Mouse (Mus musculus): Measurements from ENCODE around the gene Cfl2.
"Not testable (repeated sequence)": the region's sequence is repeated elsewhere in the genome, so short reads cannot be mapped to it uniquely, and the experiment has no call there.

Gene Cfl2

DNA sequence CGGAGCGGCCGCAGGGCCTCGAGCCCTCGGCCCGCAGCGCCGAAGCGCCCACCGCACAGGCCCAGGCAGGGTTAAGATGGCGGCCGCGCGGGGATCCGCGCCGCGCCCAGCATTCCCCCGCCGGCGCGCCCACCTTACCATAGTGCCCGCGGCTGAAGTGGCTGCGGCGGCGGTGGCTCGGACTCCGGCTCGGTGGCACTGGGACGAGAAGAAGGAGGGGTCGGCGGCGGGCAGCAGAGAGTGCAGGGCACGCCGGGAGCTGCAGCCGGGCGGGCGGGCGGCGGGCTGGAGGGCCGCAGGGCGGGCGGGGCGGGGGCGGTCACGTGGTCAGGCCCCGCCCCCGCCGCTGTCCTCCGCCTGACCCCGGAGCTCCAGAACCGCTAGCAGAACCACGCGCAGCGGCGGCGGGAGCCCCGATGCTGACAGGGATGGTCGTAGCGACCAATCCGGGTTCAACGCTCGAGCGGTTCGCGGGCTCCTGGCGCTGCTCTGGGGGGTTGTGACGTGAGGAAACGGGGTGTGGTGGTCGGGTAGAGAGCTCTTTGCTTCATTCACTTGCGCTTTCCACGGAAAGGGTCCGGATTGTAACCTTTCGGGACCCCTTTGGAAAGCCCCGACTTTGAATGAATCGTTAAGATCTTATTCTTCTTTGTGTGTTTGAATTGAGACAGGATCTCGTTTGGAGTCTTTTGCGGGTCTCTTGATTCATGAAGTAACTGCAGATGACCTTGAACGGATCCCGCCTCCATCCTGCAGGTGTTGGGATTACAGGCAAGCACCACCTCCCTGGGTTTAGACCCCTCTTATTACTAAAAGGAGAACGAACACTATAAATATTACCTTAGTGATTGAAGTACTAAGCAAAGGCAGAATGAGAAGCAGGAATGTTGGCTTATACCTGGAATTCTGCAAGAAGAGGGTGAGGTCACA is at the start of gene Cfl2:
TSS of gene Cfl2 (minus strand) at position 272 of the 930 bp plus-strand sequence.
- peak; percentile 81 for DNase-seq

DNA sequence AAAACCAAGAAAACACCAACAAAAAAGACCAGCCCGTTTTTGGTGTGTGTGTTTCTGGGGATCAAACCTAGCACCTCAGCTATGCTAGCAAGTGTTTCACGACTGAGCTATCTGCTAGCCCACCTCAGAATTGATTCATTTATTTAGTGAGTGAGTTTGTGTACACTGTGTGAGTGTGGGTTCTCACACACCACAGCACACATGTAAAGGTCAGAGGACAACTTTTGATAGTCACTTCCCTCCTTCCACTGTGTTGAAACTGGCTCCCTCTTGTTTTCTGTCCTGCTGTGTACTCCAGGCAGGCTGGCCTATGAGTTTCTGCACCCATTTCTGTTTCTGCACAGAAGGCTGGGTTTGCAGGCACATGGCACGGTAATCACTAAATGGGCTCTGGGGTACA is 47.7 kb upstream of the Cfl2 start:
- no peak for DNase-seq

DNA sequence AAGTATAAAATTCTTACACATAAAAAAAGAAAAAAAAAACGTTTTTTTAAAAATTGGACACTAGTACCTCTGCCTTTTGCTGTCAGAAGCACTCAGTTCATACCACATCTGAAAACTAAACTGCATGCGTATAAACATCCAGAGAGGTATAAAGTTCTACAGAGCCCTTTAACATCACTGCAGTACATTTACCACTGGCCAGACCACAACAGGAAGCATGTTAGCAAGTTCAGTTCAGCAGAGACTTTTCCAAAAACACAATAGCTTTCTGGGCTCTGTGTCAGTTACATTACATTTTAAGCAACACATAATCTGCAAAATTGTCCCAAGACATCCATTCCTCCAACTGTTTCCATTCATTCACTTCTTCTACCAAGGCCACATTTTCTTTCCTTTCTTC is 29.9 kb upstream of the Cfl2 start:
- DNase-seq, result not testable (repeated sequence)

DNA sequence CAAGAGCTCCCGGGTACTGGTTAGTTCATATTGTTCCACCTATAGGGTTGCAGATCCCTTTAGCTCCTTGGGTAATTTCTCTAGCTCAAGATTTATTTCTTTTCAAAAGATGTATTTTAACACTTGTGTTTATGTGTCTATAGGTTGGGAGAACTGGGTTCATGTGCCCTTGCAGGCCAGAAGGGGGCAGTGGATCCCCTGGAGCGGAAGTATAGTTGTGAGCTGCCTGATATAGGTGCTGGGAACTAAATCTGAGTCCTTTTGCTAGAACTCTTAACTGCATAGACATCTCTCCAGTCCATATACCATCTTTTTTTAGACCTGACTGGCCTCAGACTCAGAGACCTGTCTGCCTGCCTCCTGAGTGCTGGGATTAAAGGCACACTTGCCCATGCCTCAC is 27.7 kb upstream of the Cfl2 start:
- DNase-seq, result no peak

DNA sequence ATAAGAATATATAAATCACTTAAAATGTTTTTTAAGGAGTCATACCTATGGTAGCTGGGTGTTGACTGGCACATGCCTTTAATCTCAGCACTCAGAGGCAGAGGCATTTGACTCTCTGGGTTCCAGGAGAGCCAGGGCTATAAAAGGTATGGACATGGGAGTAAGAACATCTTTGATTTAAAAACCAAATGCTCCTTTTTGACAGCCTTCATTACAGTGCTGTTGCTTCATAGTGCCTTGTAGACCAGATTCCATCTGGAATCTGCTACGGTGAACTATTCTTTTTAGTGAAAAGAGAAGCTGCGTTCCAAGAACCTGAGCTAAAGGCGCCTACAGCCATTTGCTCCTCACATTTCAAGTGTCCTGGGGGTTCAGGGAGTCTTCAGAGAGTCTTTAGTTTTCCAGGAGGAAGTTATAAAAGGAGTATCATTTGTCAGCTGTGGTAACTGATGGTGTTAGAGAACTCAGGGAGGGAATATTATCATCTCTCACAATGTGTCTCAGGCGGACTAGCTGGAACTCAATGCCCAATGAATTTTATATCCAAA is 25.0 kb upstream of the Cfl2 start:
- DNase-seq, result no peak

DNA sequence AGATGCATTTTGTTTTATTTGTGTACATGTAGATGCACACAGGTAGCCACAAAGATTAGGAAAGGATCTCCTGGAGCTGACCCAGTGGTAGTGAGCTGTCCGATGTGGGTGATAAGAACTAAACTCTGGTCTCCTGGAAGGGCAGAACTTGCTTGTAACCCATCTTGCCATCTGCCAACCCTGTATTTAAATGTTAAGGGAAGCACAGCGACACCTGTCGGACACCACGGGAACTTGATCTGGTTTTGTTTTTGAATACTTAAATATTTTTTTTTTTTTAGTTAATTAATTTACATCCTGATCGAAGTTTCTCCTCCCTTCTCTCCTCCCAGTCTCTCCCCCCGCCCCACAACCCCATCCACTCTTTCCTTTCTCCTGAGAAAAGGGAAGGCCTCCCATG is 17.0 kb upstream of the Cfl2 start:
- peak; percentile 76 for DNase-seq

DNA sequence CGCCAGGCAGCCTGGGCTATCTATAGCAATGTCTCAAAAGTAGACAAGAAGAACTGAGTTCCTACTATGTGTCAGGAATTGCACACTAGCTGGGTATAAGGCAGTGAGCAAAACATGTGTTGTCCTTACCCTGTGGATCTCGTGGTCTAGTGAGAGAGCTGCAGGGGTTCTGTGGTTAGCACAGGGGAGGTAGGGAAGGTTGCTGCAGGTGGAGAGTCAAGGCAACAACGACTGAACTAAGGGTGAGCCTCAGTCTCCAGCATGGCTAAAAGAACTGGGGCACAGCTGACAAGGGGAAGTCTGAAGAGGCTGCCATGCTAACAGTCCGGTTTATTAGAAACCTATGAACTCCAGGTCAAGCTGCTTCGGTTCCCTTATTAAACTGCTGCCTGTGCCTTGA is 16.5 kb upstream of the Cfl2 start:
- no peak for DNase-seq

DNA sequence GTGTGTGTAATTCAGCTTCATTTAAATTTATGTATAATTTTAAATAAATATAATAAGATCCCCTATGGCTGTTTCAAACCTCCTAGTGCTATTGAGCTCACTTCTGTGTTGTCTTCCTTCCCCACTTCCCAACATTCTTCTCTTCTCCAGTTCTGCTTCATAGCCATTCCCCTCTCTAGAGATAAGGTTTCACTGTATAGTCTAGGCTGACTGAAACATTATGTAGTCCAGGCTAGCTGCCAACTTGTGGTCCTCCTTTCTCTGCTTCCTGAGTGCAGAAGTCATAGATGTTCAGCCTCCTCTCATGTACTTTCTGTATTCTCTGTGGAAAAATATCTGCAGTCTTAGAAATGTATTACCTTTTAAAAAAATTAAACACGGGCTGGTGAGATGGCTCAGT is 15.2 kb upstream of the Cfl2 start:
- DNase-seq, result no peak

DNA sequence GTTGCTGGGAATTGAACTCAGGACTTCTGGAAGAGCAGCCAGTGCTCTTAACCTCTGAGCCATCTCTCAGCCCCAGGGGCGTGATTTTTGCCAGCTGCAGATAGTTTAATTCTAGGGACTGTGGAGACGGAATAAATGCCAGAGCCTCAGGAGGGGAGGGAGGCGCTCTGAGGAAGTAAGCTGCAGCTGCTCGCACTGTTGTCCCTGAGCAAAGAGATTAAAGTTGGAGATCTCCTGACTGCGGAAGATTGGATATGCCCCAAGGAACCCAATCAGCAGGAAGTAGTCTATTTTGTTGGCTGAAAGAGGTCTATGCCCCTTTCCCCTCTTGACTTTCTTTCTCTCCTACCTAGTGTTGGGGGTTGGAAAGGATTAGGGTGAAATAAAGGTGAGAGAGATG is 14.2 kb upstream of the Cfl2 start:
- DNase-seq, result no peak

DNA sequence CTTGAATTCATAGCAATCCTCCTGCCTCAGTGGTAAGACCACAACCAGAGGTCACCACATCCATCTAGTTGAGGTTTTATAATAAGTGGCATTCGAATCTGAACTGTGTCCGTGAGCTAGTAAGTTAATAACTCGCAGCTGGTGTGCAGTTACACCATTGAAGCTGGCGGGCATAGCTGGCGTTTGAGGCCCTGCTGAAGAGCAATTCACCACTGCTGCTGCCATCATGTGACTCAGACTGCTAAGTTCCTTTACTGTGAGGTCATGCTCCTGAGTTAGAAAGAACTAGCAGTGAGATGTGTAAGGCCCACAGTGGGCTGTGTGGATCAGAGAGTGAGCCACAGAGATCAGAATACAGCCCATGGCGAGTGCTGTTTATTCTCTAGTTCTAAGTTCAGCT is 12.0 kb upstream of the Cfl2 start:
- DNase-seq, result peak; percentile 14

DNA sequence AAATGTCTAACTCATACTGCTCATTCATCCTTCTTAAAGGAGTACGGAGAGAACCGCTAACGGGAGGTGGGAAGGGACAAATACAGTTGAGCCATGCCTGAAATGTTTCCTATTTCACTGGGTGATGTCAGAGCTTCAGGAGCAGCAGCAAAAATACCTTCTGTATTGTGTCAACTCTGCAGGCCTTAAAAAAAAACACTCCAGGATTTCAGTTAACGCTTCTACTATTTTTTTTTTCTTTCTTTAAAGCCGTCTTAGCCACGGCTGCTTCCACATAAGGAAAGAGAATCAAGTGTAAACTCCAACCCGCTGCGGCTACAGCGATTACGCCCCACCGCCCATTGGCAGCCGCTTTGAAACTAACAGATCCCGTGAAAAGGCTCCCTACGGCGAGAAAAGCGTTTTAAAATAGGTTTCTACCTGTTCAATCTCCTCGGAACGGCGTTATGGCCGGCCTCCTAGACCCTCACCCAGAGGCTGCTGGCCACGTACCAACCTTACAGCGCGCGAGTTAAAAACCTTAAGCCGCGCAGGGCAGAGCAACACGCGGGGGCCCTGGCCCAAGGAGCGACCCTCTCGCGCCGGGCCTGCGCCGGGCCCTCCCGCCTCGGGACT is 579 bp downstream of the Cfl2 start:
- peak; percentile 59 for DNase-seq

DNA sequence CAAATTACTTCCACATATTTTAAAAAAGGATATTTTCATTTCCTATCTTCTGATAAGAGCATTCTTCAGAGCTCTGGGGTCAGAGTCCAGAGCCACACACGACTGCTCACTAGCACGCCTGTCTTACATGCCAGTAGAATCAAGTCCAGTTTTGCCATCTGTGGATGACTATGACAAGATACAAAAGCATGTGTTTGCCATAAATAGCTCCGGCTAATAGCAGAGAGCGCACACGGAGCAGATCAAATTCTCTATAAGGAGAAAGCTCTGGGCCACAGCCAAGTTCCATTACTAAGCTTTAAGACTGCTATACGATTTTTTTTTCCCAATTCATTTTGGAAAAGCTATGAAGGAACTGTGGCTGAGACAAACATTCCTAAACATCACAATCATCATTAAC is 3.1 kb downstream of the Cfl2 start:
- DNase-seq, result no peak

DNA sequence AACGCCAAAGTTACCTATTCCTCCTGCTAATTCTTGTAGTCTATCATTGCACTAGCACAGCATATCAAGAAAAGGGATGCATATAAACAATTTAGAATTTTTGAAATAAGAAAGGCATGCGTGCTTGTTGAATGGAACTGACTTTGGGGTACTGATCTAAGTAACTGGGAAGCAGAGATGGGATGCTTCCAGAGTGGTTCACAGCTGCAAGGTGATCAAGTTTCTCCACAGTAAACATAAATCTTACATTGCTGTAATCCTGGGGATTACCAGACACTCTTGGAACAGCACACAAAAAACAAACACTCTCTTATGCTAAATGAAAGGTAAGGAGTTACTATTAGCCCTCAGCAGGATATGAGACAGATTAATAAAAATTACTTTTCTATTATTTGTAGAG is 12.1 kb downstream of the Cfl2 start:
- no peak for DNase-seq

DNA sequence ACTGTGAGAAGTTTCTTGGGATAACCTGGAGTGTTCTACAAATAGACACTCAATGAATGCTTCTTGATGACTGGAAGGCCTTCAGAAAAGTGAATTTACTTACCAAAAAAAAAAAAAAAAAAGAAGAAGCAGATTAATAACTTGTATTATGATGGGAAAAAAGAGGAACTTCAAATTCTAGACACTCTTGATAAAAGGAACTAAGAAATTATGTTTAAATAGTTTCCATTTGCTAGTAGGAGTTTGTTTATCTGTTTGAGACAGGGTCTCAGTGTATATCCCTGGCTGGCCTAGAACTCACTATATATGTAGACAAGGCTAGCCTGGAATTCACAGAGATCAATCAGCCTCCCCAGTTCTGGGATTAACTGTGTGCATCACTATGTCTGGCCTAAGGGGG is 18.3 kb downstream of the Cfl2 start:
- DNase-seq, result no peak

DNA sequence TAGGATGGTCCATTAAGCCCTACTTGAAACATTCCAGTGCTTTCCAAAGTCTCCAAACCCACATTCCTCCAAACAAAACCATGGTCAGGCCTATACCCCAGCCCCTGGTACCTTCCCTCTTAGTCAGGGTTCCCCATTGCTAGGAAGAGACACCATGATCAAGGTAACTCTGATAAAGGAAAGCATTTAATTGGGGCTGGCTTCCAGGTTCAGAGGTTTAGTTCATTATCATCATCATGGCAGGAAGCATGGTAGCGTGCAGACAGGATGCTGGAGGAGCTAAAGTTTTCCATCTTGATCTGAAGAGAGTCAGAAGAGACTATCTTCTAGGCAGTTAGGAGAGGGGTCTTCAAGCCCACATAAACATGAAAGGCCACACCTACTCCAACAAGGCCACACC is 21.1 kb downstream of the Cfl2 start:
- no peak for DNase-seq

DNA sequence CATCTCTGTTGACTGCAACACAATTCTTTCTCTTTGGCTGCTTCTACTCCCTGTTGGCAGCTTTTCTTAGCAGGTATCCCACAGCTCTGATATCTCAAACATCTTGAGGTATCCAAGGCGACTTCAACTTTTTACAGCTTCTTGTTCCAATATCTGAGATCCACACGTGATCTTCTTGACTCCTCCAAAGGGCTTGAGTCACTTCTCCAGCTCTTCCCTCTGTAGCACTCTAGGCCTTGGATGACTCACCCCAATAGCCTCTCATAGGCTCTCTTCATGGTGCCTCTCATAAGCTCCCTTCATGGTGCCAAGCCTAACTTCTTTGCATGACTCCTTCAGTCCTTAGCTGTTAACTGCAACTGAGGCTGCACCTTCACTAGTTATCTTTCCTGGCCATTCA is 22.9 kb downstream of the Cfl2 start:
- no peak for DNase-seq

DNA sequence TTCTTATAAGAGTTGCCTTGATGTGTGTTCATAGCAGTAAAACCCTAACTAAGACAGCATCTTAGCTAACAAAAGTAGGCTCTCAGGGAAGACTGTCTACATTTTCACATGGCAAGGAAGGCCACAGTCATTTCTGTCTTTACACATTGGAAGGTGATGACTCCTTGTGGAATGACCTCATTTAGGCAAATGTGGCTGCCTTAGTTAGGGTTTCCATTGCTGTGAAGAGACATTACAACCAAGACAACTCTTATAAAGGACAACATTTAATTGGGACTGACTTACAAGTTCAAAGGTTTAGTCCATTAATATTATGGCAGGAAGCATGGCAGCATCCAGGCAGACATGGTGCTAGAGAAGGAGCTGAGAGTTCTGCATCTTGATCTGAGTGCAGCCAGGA is 23.7 kb downstream of the Cfl2 start:
- DNase-seq, result no peak

DNA sequence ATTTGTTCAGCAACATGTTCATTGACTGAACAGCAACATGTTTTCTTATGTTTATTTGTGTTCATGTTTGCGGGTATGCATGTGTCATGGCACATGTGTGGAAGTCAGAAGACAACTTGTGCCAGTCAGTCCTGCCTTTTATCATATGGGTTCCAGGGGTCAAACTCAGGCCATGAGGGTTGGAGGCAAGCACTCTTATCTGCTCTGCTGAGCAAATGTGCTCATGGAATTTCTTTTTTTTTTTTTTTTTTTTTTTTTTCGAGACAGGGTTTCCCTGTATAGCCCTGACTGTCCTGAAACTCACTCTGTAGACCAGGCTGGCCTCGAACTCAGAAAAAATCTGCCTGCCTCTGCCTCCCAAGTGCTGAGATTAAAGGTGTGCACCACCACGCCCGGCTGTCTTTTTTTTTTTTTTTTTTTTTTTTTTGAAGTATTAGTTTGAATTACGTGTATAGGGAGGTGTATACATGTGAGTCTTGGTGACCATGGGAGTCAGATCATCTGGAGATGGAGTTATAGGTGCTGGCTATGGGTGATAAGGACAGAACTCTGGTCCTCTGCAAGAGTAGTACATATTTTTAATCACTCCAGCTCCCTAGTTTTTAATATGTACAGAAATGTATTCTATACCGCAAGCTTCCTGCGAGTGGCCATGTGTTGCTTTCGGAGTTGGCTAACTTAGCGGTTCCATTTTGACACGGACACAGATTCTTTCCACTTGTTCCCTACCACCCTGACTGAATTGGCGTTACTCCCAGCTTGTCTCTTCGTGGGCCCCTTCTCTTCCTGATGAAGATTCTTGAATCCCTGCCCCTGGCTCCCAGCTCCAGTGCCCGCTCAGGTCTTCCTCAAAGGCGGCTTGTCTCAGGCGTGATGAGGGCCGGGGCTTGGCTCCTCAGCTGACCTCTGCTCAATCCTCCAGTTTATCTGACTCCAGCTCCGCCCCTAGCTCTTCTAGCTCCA is 26.8 kb downstream of the Cfl2 start:
- peak; percentile 6 for DNase-seq

DNA sequence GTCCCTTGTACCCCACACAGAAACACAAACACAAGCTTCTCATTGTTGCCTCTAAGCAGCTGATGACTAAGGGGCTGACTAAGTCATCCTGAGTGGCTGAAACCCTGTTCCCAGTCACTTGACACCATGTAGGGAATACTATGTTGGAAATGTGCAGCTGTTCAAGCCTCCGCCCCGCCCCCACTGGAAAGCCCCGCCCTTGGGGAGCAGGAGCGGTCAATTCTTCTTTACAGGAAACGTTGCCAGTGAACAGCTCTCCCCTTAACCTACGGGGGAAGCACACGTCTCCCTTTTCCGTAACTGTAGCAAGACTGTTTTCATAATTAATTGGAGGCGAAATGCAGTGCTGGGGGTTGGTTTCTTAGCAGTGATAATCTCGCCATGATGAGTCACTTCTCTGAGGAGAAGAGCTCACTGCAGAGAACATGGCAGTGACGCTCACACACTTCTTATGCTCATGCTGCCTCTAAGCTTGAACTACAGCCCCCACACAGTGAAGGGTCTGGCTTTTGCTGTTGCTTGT is 27.7 kb downstream of the Cfl2 start:
- DNase-seq, result peak; percentile 85

DNA sequence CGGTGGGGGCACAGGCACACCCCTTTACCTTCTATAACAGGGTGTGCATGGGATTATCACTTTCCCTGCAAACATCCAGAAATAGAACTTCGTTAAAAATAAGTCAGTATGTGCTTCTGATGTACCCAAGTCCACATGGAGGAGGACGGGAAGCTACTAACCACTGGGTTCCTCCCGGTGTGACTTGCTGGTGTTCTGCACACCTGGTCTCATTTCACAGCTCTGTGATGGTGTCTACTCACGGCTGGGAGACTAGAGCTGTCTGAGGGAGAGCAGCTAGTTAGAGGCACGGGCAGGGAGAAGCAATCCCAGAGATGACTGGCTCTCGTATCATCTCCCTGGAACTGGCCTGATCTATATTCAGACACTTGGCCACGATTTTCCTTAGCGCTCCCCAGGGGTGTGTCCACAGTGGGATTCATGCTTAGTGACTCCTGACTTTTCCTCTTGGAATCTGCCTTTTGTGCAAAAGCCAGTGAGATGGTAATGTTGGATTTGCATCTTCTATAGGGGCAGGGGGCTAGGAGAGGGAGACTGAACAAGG is 28.7 kb downstream of the Cfl2 start:
- no peak for DNase-seq

DNA sequence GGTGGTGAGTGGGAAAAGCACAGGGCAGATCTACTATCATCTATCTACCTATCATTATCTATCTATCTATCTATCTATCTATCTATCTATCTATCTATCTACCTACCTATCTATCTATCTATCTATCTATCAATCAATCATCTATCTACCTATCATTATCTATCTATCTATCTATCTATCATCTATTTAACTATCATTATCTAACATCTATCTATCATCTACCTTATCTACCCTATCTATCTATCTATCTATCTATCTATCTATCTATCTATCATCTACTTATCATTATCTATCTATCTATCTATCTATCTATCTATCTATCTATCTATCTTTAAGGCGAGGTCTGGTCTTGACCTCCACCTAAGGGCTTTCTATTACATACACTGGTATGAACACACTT is 30.8 kb downstream of the Cfl2 start:
- DNase-seq, result not testable (repeated sequence)

DNA sequence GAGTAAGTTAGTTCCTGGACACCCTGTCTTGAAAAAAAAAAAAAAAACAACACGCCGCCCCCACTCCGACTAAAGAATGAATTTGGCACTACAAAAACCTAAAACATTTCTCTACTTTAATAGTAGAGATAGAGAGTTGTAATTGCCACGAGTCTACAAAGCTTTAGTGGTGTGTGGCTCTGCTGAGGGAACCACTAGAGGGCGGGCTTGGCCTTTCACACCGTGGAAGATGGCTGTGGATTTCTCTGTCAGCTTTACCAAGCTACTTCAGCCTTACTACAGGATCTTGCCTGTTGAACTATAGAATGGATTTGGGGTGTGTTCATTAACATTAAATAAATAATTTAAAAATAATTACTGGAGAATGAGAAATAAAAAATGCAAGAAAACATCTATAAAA is 32.1 kb downstream of the Cfl2 start:
- DNase-seq, result peak; percentile 89

DNA sequence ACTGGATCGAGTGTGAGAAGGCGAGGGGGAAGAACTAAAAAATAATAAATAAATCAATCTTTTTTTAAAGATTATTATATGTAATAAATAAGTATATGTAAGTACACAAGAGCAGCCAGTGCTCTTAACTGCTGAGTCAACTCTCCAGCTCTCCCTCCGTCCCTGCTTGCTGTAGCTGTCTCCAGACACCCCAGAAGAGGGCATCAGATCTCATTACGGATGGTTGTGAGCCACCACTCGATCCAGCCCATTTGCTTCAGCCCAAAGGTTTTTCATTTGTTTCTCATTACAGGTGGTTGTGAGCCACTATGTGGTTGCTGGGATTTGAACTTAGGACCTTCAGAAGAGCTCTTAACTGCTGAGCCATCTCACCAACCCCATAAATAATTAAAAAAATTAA is 32.8 kb downstream of the Cfl2 start:
- DNase-seq, result no peak
